Mouse (Mus musculus): ENCODE measurements around the gene Dab1.

- no peak for TF ChIP-seq POLR2A (IDR thresholded peaks at IDR 0.05; ENCODE audit: control insufficient read depth in 1 of 2, insufficient read depth in 1 of 2, low read depth in 1 of 2, low read length in 2 of 2, poor library complexity in 1 of 2)
- no peak for TF ChIP-seq CTCF (IDR thresholded peaks at IDR 0.05 in 2 of 3, conservative IDR thresholded peaks at IDR 0.05 in 1 of 3; ENCODE audit: control insufficient read depth in 1 of 3, insufficient read depth in 1 of 3, low read depth in 2 of 3, low read length in 3 of 3, poor library complexity in 1 of 3, severe bottlenecking in 1 of 3)
- TF ChIP-seq ZMIZ1 (IDR thresholded peaks at IDR 0.05; ENCODE audit: low read depth, low read length), result no peak
- TF ChIP-seq USF1 (IDR thresholded peaks at IDR 0.05; ENCODE audit: low read depth, low read length), result no peak
- TF ChIP-seq TCF12 (IDR thresholded peaks at IDR 0.05; ENCODE audit: low read depth, low read length), result no peak
- no peak for TF ChIP-seq ELF1 (IDR thresholded peaks at IDR 0.05; ENCODE audit: low read depth, low read length)
- TF ChIP-seq POLR2AphosphoS2 (IDR thresholded peaks at IDR 0.05; ENCODE audit: low read length), result no peak
- TF ChIP-seq BHLHE40 (IDR thresholded peaks at IDR 0.05; ENCODE audit: borderline replicate concordance, low read depth, low read length), result no peak
- TF ChIP-seq MXI1 (IDR thresholded peaks at IDR 0.05; ENCODE audit: low read depth, low read length), result no peak
These were observed 268.9 kb downstream of the Dab1 start for GRCm38 (mm10) chr4:103888086-103888485.

Measured in MEL (cell line).